Mouse (Mus musculus): ENCODE measurements around the gene Neurod2. TPM values are rescaled to one million over a fixed set of nuclear protein-coding genes. Genes with fewer than 3 reads are reported as not detected.

Neurod2 gene
- polyA plus RNA-seq, 1 experiment from 2014 or later = 25.5 TPM

DNA sequence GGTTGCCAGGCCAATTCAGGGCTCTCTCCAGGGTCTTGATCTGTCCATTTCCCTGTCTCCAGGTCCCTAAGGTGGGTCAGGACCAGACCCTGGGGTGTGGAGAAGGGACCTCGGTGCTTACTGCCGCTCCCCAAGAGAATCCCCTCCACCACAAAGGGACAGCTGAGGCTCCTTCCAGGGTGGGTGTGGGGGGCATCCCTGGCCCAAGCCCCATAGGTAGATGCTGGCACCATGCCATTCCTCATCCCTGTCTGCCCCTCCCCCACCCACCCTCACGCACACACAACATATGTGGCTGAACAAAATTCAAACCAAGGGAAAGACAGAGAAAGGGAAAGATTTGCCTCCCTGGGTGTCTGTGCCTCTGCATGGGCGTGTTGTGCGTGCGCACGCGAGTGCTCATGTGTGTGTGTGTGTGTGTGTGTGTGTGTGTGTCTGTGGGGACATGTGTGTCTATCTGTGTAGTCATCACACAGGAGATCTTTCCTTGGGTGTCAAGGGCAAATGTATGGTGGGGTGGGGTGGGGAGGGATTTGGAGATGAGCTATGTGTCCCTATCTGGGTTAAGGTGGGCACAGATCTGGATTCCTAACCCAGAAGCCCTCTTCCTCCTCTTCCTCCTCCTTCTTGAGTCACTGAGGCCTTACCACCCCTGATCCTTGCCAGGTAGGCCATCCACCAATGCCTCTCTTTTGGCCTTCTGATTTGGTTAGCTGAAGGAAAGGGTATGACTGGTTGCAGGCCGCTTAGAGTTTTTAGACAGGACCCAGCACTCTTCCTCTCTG is 704 bp upstream of the Neurod2 start:
- no peak for ATAC-seq (ENCODE audit: low read depth)
- no peaks in the 10 kb centered on the region for H3K36me3 ChIP-seq (ENCODE audit: control insufficient read depth, insufficient read depth, low read length)
- H3K4me1 ChIP-seq (ENCODE audit: control insufficient read depth, insufficient read depth, low read length) = peaks cover 18% of the 10 kb centered on the region
- H3K9me3 ChIP-seq (ENCODE audit: control insufficient read depth, low read length) = no peaks in the 10 kb centered on the region
- H3K4me2 ChIP-seq (ENCODE audit: low read depth, low read length) = peak overlapping the region; percentile 43; the same call in 1 of the 2 replicates
- peak overlapping the region; percentile 70 for H3K27ac ChIP-seq (ENCODE audit: low read depth, low read length)
- no peak overlapping the region for H3K4me3 ChIP-seq (ENCODE audit: low read depth, low read length)
- H3K27me3 ChIP-seq (ENCODE audit: control insufficient read depth, insufficient read depth, low read length) = peaks cover 62% of the 10 kb centered on the region
- H3K9ac ChIP-seq (replicated peaks; ENCODE audit: low read depth, low read length) = no peak overlapping the region
- 28% methylated on average over 9 of the region's 9 CpGs for WGBS

DNA sequence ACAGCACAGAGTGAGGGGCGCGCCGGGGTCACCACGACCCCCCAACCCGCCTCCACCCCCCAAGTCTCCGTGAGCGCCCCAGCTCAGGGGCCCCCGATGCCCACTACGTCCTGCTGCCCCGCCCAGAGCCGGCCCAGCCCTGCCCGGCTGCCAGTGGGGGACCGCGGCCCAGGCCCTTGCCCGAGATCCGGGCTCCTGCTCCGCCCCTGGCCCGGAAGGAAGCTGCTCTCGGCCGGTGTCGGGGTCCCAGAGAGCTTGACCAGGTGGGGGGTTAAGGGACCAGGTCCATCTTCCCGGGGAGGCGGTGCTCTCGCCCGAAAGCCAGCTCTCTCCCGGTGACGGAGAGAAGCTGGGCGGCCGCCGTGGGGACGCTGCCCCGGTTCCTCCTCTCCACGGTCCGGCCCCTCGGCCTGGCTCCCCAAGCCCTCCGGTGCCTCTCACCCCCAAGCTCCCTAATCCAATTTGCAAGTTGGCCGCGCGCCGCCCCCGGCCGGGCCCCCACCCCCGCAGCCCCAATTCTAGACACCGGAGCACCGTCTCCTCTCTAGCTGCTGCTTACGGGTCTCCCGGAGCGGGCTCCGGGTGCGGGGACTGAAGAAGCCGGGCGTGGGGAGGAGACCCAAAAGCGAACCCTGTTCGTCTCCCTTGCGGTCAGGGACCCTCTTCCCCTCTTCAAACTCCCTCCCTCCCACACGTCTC is 928 bp downstream of the Neurod2 start:
- ATAC-seq (ENCODE audit: low read depth) = 0 out of 2 replicates have a peak, but pooled peaks have one; percentile 36
- Histone ChIP-seq H3K4me2 (ENCODE audit: low read depth, low read length) (peak overlapping the region; percentile 43), H3K4me3 (ENCODE audit: low read depth, low read length) (peak overlapping the region; percentile 41), H3K36me3 (ENCODE audit: control insufficient read depth, insufficient read depth, low read length) (no peaks in the 10 kb centered on the region), H3K27ac (ENCODE audit: low read depth, low read length) (peak overlapping the region; percentile 82), H3K9me3 (ENCODE audit: control insufficient read depth, low read length) (no peaks in the 10 kb centered on the region), H3K4me1 (ENCODE audit: control insufficient read depth, insufficient read depth, low read length) (0 out of 2 replicates have a peak, but pooled peaks cover 4% of the 10 kb centered on the region), H3K27me3 (ENCODE audit: control insufficient read depth, insufficient read depth, low read length) (peaks cover 59% of the 10 kb centered on the region), H3K9ac (replicated peaks; ENCODE audit: low read depth, low read length) (peak overlapping the region; percentile 63)
- WGBS = 1% methylated on average over 42 of the region's 56 CpGs

DNA sequence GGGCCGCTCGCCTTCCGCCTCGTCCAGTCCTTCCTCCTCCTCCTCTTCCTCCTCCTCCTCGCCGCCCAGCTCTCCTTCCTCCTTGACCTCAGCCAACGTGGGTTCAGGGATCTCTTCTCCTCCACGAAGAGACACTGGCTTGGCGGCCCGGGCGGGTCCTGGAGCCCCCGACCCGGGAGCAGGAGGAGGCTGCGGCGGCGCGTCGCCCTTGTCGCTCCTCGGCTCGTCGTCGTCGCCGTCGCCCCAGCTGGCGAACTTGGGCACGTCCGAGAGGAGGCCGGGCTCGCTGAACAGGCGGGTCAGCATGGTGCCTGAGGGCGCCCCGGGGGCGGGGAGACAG is 1.4 kb downstream of the Neurod2 start:
- Histone ChIP-seq H3K4me3 (ENCODE audit: low read depth, low read length) (peak overlapping the region; percentile 41), H3K4me2 (ENCODE audit: low read depth, low read length) (peak overlapping the region; percentile 43), H3K27ac (ENCODE audit: low read depth, low read length) (peak overlapping the region; percentile 82), H3K27me3 (ENCODE audit: control insufficient read depth, insufficient read depth, low read length) (peaks cover 58% of the 10 kb centered on the region), H3K36me3 (ENCODE audit: control insufficient read depth, insufficient read depth, low read length) (no peaks in the 10 kb centered on the region), H3K9ac (replicated peaks; ENCODE audit: low read depth, low read length) (peak overlapping the region; percentile 63), H3K9me3 (ENCODE audit: control insufficient read depth, low read length) (no peaks in the 10 kb centered on the region), H3K4me1 (ENCODE audit: control insufficient read depth, insufficient read depth, low read length) (0 out of 2 replicates have a peak, but pooled peaks cover 4% of the 10 kb centered on the region)
- under 1% methylated on average over 33 of the region's 35 CpGs for WGBS
- ATAC-seq (ENCODE audit: low read depth) = no peak

DNA sequence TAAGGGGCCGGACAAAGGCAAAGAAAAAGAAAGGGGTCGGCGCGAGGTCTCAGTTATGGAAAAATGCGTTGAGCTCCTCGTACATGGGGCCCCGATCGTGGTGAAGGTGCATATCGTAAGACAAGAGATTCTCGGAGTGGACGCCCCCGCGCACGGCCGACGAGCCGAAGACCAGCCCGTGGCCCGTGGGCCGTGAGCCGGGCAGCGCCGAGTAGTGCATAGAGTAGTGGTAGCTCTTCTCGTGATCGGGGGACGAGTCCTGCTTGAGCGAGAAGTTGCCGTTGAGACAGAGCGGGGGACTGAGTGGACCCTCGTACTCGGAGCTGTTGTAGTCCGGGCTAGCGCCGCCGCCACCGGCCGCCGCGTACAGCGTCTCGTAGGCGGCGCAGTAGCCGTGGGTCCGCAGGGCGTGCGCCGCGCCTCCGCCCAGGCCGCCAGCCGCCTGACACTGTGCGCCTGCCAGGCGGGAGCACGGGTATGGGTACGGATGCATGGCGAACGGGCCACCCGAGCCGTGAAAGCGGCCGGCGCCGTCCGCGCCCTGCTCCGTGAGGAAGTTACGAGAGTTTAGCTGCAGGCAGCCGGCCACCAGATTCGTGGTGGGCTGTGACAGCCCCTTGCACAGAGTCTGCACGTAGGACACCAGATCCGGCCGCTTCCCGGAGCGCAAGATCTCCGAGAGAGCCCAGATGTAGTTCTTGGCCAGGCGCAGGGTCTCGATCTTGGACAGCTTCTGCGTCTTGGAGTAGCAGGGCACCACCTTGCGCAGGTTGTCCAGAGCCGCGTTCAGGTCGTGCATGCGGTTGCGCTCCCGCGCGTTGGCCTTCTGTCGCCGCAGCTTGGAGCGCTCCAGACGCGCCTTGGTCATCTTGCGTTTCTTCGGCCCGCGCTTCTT is 2.1 kb downstream of the Neurod2 start:
- H3K4me1 ChIP-seq (ENCODE audit: control insufficient read depth, insufficient read depth, low read length) = 0 out of 2 replicates have a peak, but pooled peaks cover 4% of the 10 kb centered on the region
- H3K4me2 ChIP-seq (ENCODE audit: low read depth, low read length) = peak overlapping the region; percentile 43
- no peak for ATAC-seq (ENCODE audit: low read depth)
- H3K9me3 ChIP-seq (ENCODE audit: control insufficient read depth, low read length) = no peaks in the 10 kb centered on the region
- H3K36me3 ChIP-seq (ENCODE audit: control insufficient read depth, insufficient read depth, low read length) = no peaks in the 10 kb centered on the region
- H3K27me3 ChIP-seq (ENCODE audit: control insufficient read depth, insufficient read depth, low read length) = peaks cover 57% of the 10 kb centered on the region
- peak overlapping the region; percentile 82 for H3K27ac ChIP-seq (ENCODE audit: low read depth, low read length)
- H3K4me3 ChIP-seq (ENCODE audit: low read depth, low read length) = peak overlapping the region; percentile 41
- H3K9ac ChIP-seq (replicated peaks; ENCODE audit: low read depth, low read length) = peak overlapping the region; percentile 63
- under 1% methylated on average over 93 of the region's 97 CpGs for WGBS

DNA sequence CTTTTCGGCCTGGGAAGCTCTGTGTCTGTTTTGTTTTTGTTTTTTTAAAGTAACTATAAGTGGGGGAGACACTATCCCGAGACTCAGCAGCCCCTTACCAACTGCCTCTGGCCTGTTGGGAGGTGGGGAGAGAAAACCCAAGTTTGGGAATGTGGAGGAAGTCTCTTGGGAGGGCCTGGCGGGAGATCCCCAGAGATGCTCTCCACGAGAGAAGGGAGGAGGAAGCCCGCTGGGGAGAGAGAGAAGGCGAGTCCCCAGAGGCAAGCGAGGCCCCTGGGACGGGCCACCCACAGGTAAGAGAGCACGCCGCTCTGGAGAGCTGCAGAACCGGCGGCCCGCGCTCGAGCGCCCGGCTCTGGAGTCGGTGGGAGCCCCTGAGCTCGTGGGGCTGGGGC is 2.7 kb downstream of the Neurod2 start:
- Histone ChIP-seq H3K4me1 (ENCODE audit: control insufficient read depth, insufficient read depth, low read length) (0 out of 2 replicates have a peak, but pooled peaks cover 4% of the 10 kb centered on the region), H3K27ac (ENCODE audit: low read depth, low read length) (peak overlapping the region; percentile 82), H3K9ac (replicated peaks; ENCODE audit: low read depth, low read length) (peak overlapping the region; percentile 63), H3K9me3 (ENCODE audit: control insufficient read depth, low read length) (no peaks in the 10 kb centered on the region), H3K36me3 (ENCODE audit: control insufficient read depth, insufficient read depth, low read length) (no peaks in the 10 kb centered on the region), H3K4me2 (ENCODE audit: low read depth, low read length) (peak overlapping the region; percentile 43), H3K4me3 (ENCODE audit: low read depth, low read length) (peak overlapping the region; percentile 41), H3K27me3 (ENCODE audit: control insufficient read depth, insufficient read depth, low read length) (peaks cover 59% of the 10 kb centered on the region)
- WGBS = under 1% methylated on average over 19 of the region's 19 CpGs
- no peak for ATAC-seq (ENCODE audit: low read depth)

DNA sequence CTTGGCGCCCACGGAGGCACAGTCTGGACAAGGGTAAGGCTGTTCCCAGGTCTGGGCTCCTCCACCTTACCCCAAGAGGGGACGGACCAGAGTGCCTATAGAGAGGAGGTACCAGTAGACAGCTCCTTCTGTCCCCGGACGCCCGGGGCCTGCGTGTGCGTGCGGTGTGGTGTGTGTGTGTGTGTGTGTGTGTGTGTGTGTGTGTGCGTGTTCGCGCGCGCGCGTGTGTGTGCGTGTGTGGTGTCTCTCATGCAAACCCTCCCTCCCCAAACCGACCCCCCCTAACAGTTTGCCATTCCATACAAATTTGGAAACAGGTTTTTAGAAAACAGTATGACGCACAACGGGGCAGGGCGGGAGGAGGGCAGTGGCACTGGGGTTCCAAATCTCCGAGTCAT is 3.6 kb downstream of the Neurod2 start:
- peaks cover 57% of the 10 kb centered on the region for H3K27me3 ChIP-seq (ENCODE audit: control insufficient read depth, insufficient read depth, low read length)
- H3K4me2 ChIP-seq (ENCODE audit: low read depth, low read length) = peak overlapping the region; percentile 43
- H3K27ac ChIP-seq (ENCODE audit: low read depth, low read length) = peak overlapping the region; percentile 44; the same call in 1 of the 2 replicates
- 0 out of 2 replicates have a peak, but pooled peaks cover 7% of the 10 kb centered on the region for H3K4me1 ChIP-seq (ENCODE audit: control insufficient read depth, insufficient read depth, low read length)
- WGBS = 2% methylated on average over 8 of the region's 22 CpGs
- H3K4me3 ChIP-seq (ENCODE audit: low read depth, low read length) = peak overlapping the region; percentile 16; the same call in 1 of the 2 replicates
- H3K36me3 ChIP-seq (ENCODE audit: control insufficient read depth, insufficient read depth, low read length) = no peaks in the 10 kb centered on the region
- ATAC-seq (ENCODE audit: low read depth) = no peak
- H3K9ac ChIP-seq (replicated peaks; ENCODE audit: low read depth, low read length) = no peak overlapping the region
- no peaks in the 10 kb centered on the region for H3K9me3 ChIP-seq (ENCODE audit: control insufficient read depth, low read length)

DNA sequence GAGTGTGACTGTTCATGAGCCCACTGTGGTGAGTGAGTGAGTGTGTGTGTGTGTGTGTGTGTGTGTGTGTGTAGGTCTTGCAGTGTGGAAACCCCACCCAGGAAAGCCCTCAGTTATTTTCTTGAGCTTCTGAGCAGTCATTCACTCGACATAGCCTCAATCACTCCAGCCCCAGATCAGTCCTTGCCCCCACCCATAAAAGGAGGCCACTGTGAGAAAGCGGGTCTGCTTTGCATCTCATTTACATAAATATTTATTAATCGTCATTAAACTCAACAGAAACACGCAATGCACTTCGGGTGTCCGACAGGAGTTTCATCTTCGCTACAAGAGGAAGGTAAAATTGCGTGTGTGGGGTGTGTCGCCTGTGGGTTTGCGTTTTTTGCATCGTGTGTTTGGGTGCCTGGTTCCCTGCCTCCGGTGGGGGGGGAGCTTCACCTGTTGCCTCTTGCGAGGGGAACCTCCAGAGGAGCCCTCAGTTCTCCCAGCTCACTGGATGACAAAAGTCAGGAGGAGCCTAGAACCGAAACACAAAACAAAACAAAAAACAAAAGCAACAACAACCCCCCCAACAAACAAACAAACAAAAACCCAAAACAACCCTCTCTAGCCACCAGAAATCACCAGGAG is 4.1 kb downstream of the Neurod2 start:
- WGBS = 5% methylated on average over 14 of the region's 14 CpGs

DNA sequence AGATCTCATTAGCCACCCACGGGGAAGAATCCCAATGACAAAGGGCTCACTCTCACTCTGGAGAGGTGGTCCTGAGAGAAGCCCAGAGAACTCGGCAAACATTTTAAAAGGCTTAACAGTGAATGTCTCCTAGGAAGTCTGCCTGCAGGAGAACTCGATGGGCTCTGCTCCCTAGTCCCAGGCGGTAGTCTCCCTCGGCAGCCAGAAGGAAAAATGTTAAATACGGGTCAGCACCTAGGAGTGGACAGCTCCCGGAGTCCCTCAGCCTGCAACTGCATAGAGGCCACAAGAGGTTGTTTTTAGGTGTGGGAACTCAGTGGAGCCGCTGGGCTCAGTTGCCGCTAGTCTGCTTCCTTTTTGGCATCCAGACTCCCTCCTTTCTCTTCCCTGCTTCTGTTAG is 5.5 kb downstream of the Neurod2 start:
- no peak for ATAC-seq (ENCODE audit: low read depth)
- 0 out of 2 replicates have a peak, but pooled peaks cover 8% of the 10 kb centered on the region for H3K4me1 ChIP-seq (ENCODE audit: control insufficient read depth, insufficient read depth, low read length)
- WGBS = 2% methylated on average over 9 of the region's 9 CpGs
- H3K36me3 ChIP-seq (ENCODE audit: control insufficient read depth, insufficient read depth, low read length) = no peaks in the 10 kb centered on the region
- no peak overlapping the region for H3K27ac ChIP-seq (ENCODE audit: low read depth, low read length)
- H3K9ac ChIP-seq (replicated peaks; ENCODE audit: low read depth, low read length) = no peak overlapping the region
- peaks cover 51% of the 10 kb centered on the region for H3K27me3 ChIP-seq (ENCODE audit: control insufficient read depth, insufficient read depth, low read length)
- 0 out of 2 replicates have a peak overlapping the region, but pooled peaks have one; percentile 1 for H3K4me2 ChIP-seq (ENCODE audit: low read depth, low read length)
- H3K9me3 ChIP-seq (ENCODE audit: control insufficient read depth, low read length) = no peaks in the 10 kb centered on the region
- H3K4me3 ChIP-seq (ENCODE audit: low read depth, low read length) = no peak overlapping the region

More for the DNA sequence above, 4.1 kb downstream of the Neurod2 start:
- H3K9ac ChIP-seq (replicated peaks; ENCODE audit: low read depth, low read length) = no peak overlapping the region
- peaks cover 54% of the 10 kb centered on the region for H3K27me3 ChIP-seq (ENCODE audit: control insufficient read depth, insufficient read depth, low read length)
- H3K4me1 ChIP-seq (ENCODE audit: control insufficient read depth, insufficient read depth, low read length) = 0 out of 2 replicates have a peak, but pooled peaks cover 8% of the 10 kb centered on the region
- no peaks in the 10 kb centered on the region for H3K36me3 ChIP-seq (ENCODE audit: control insufficient read depth, insufficient read depth, low read length)
- H3K4me2 ChIP-seq (ENCODE audit: low read depth, low read length) = peak overlapping the region; percentile 43
- H3K4me3 ChIP-seq (ENCODE audit: low read depth, low read length) = peak overlapping the region; percentile 16; the same call in 1 of the 2 replicates
- ATAC-seq (ENCODE audit: low read depth) = no peak
- H3K27ac ChIP-seq (ENCODE audit: low read depth, low read length) = peak overlapping the region; percentile 44; the same call in 1 of the 2 replicates
- H3K9me3 ChIP-seq (ENCODE audit: control insufficient read depth, low read length) = no peaks in the 10 kb centered on the region

Measured in neural tube, embryonic 14.5 days (tissue).